Mouse (Mus musculus) hindbrain, embryonic 15.5 days (tissue): ENCODE results near the gene Pkp4. TPM values are rescaled to one million over a fixed set of nuclear protein-coding genes. Genes with fewer than 3 reads are reported as not detected.
"Not testable (repeated sequence)": the region's sequence is repeated elsewhere in the genome, so short reads cannot be mapped to it uniquely, and the experiment has no call there.

Source experiments
- ATAC-seq: fragments of 200-750 bp; cut with Nextera tagmentation; 2 replicates; pipeline ENCODE4 v1.8.0; 2017; ENCODE audit warnings: low read depth, moderate number of reproducible peaks, moderate TSS enrichment; ENCODE audit not compliant: low FRiP score
- H3K27ac ChIP-seq: fragments of 300-500 bp; sonication (generic); replicated peaks from 2 replicates; pipeline ENCODE4 v1.5.1; 2015; ENCODE audit warnings: mild to moderate bottlenecking, inconsistent platforms
- H3K27me3 ChIP-seq: fragments of 300-500 bp; sonication (generic); 2 replicates; pipeline ENCODE4 v1.6.1; 2015; ENCODE audit warnings: control low read depth, inconsistent platforms
- H3K36me3 ChIP-seq: fragments of 300-500 bp; sonication (generic); 2 replicates; pipeline ENCODE4 v1.6.1; 2015; ENCODE audit warnings: control low read depth, inconsistent platforms
- H3K4me1 ChIP-seq: fragments of 300-500 bp; sonication (generic); replicated peaks from 2 replicates; pipeline ENCODE4 v1.6.1; 2015; ENCODE audit warnings: control low read depth, inconsistent platforms
- H3K4me2 ChIP-seq: fragments of 300-500 bp; sonication (generic); 2 replicates; pipeline ENCODE4 v1.6.1; 2015; ENCODE audit warnings: moderate library complexity, mild to moderate bottlenecking, inconsistent platforms
- H3K4me3 ChIP-seq: fragments of 300-500 bp; sonication (generic); 2 replicates; pipeline ENCODE4 v1.5.1; 2015; ENCODE audit warnings: mild to moderate bottlenecking, inconsistent platforms
- H3K9ac ChIP-seq: fragments of 300-500 bp; sonication (generic); 2 replicates; pipeline ENCODE4 v1.6.1; 2015; ENCODE audit warnings: inconsistent platforms
- H3K9me3 ChIP-seq: fragments of 300-500 bp; sonication (generic); 2 replicates; pipeline ENCODE4 v1.6.1; 2016; ENCODE audit warnings: control low read depth, inconsistent platforms
- WGBS: fragments of 180-500 bp; shearing (Covaris S2); methylation state at CpG from one replicate; pipeline ENCODE4 v1.1.7; 2015; 5-methylcytosine and 5-hydroxymethylcytosine counted together
- polyA plus RNA-seq: library from polyadenylated mRNA; unstranded; fragments of >200 nt; fragmentation: Nextera tagmentation; extraction: Ambion mirVana; gene quantifications from 2 replicates; pipeline ENCODE4 v1.2.1, GENCODE M21; 2015

Pkp4 gene
- polyA plus RNA-seq, 1 experiment from 2014 or later = 24.7 TPM

DNA sequence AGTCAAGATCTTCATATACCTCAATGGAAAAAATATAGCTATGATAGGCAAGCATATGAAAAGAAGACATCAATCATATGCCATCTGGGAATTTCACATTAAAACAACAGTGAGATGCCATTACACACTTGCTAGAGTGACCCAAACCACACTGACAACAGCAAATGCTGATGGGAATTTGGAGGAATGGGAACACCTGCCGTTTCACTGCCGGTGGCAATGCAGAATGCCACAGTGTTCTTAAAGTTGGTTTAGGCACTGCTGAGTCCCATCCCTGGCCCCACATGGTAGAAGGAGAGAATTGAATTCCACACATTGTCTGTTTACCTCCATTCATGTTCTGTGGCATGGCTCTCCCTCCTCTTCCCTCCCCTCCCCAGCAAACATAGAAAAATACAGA lies 212.5 kb downstream of the Pkp4 start:
- ATAC-seq = no peak
- Histone ChIP-seq H3K36me3 (no peaks in the 10 kb centered on the region), H3K27ac (no peak overlapping the region), H3K4me1 (no peaks in the 10 kb centered on the region), H3K9me3 (no peaks in the 10 kb centered on the region), H3K27me3 (no peaks in the 10 kb centered on the region), H3K4me2 (no peak overlapping the region), H3K9ac (no peak overlapping the region), H3K4me3 (no peak overlapping the region)
- WGBS = 86% methylated on average over 2 of the region's 2 CpGs

DNA sequence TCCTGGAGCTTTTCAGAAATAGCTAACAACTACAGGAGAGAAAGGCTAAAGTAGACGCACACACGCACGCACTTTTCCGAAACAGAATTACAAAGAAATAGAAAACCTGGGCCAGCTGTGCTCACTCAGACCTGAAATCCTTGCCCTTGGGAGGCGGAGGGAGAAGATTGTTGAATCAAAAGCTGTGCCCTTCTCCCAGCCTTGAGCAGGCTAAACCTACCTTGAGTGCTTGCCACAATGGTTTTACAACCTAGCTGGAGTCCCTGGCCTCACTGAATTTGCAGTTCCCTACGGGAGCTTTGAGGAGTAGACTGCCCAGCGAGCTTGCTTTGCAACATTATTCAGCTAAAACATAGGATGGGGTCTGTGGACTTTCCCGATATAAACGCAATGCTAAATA lies 217.4 kb downstream of the Pkp4 start:
- no peak overlapping the region for H3K27ac ChIP-seq

GRCm38 (mm10) chr2:59378861-59379260 lies 218.2 kb downstream of the Pkp4 start:
- not testable (repeated sequence) for H3K9ac ChIP-seq, H3K27ac ChIP-seq, H3K4me1 ChIP-seq, H3K36me3 ChIP-seq, ATAC-seq, H3K4me3 ChIP-seq, H3K9me3 ChIP-seq, H3K27me3 ChIP-seq, H3K4me2 ChIP-seq
- 84% methylated on average over 16 of the region's 17 CpGs for WGBS

More for the DNA sequence above, 217.4 kb downstream of the Pkp4 start:
- no peak for ATAC-seq
- WGBS = 94% methylated on average over 9 of the region's 9 CpGs
- no peaks in the 10 kb centered on the region for H3K27me3 ChIP-seq
- no peak overlapping the region for H3K4me2 ChIP-seq
- no peaks in the 10 kb centered on the region for H3K9me3 ChIP-seq
- H3K4me1 ChIP-seq = no peaks in the 10 kb centered on the region
- no peak overlapping the region for H3K9ac ChIP-seq
- no peak overlapping the region for H3K4me3 ChIP-seq
- H3K36me3 ChIP-seq = no peaks in the 10 kb centered on the region

GRCm38 (mm10) chr2:59383231-59383630 lies 222.6 kb downstream of the Pkp4 start:
- Histone ChIP-seq H3K9ac (no peak overlapping the region), H3K27ac (no peak overlapping the region), H3K4me1 (0 out of 2 replicates have a peak, but pooled peaks cover 4% of the 10 kb centered on the region), H3K9me3 (no peaks in the 10 kb centered on the region), H3K4me2 (no peak overlapping the region), H3K27me3 (no peaks in the 10 kb centered on the region), H3K4me3 (no peak overlapping the region), H3K36me3 (no peaks in the 10 kb centered on the region)
- 98% methylated on average over 17 of the region's 17 CpGs for WGBS
- no peak for ATAC-seq

GRCm38 (mm10) chr2:59383852-59384776 lies 223.5 kb downstream of the Pkp4 start:
- peak; percentile 70 for ATAC-seq
- Histone ChIP-seq H3K4me2 (no peak overlapping the region), H3K27ac (0 out of 2 replicates have a peak overlapping the region, but pooled peaks have one; percentile 11), H3K4me3 (no peak overlapping the region), H3K36me3 (no peaks in the 10 kb centered on the region), H3K9me3 (no peaks in the 10 kb centered on the region), H3K27me3 (no peaks in the 10 kb centered on the region), H3K4me1 (0 out of 2 replicates have a peak, but pooled peaks cover 4% of the 10 kb centered on the region), H3K9ac (no peak overlapping the region)
- 71% methylated on average over 10 of the region's 10 CpGs for WGBS

GRCm38 (mm10) chr2:59385211-59385935 lies 224.7 kb downstream of the Pkp4 start:
- no peak overlapping the region for H3K4me3 ChIP-seq
- 70% methylated on average over 4 of the region's 4 CpGs for WGBS
- no peaks in the 10 kb centered on the region for H3K9me3 ChIP-seq
- no peaks in the 10 kb centered on the region for H3K27me3 ChIP-seq
- no peaks in the 10 kb centered on the region for H3K36me3 ChIP-seq
- no peak for ATAC-seq
- 0 out of 2 replicates have a peak, but pooled peaks cover 4% of the 10 kb centered on the region for H3K4me1 ChIP-seq
- H3K4me2 ChIP-seq = no peak overlapping the region
- H3K9ac ChIP-seq = no peak overlapping the region
- H3K27ac ChIP-seq = no peak overlapping the region

GRCm38 (mm10) chr2:59389971-59390370 lies 229.3 kb downstream of the Pkp4 start:
- Histone ChIP-seq H3K9ac (no peak overlapping the region), H3K9me3 (no peaks in the 10 kb centered on the region), H3K4me1 (no peaks in the 10 kb centered on the region), H3K4me2 (no peak overlapping the region), H3K4me3 (no peak overlapping the region), H3K36me3 (no peaks in the 10 kb centered on the region), H3K27me3 (no peaks in the 10 kb centered on the region), H3K27ac (no peak overlapping the region)
- 76% methylated on average over 5 of the region's 5 CpGs for WGBS
- ATAC-seq = no peak

DNA sequence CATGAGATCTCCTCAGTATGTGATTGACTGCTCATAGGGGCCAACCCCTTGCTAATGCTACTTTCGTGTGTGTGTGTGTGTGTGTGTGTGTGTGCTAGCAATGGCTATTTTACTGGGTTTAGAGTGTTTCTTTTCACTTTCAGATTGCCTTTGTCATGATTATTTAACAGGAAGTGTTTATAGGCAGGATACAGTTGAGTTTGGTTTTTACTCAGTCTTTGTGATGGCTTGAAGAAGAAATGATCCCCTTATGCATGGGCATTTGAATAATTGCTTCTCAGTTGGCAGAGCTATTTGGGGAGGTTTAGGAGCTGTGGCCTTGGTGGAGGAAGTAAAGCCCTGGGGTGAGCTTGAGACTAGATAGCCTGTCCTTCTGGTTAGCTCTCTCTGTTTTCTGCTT lies 232.5 kb downstream of the Pkp4 start:
- WGBS = 75% methylated on average over 1 of the region's 1 CpGs
- no peak for ATAC-seq
- no peak overlapping the region for H3K9ac ChIP-seq
- H3K4me3 ChIP-seq = no peak overlapping the region
- H3K27me3 ChIP-seq = no peaks in the 10 kb centered on the region
- no peak overlapping the region for H3K4me2 ChIP-seq
- H3K36me3 ChIP-seq = no peaks in the 10 kb centered on the region
- H3K27ac ChIP-seq = no peak overlapping the region
- no peaks in the 10 kb centered on the region for H3K4me1 ChIP-seq
- no peaks in the 10 kb centered on the region for H3K9me3 ChIP-seq

DNA sequence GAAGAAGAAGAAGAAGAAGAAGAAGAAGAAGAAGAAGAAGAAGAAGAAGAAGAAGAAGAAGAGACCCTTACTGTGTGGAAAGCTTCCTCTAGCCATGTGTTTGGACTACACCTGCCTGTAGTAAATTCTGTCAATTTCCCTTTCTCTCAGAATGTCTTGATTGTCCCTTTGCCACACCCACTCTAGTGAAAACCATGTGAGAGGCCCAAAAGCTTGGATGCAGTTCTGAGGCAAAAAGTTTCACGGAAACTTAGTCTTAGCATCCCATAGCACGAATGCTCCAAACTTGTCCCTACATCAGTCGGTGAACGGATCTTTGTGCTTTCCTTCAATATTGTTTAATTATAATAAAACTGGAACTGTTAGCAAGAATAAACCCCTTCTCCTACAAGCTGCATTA lies 234.0 kb downstream of the Pkp4 start:
- no peaks in the 10 kb centered on the region for H3K9me3 ChIP-seq
- no peaks in the 10 kb centered on the region for H3K27me3 ChIP-seq
- H3K27ac ChIP-seq = no peak overlapping the region
- ATAC-seq = no peak
- no peak overlapping the region for H3K4me3 ChIP-seq
- H3K4me1 ChIP-seq = no peaks in the 10 kb centered on the region
- H3K4me2 ChIP-seq = no peak overlapping the region
- WGBS = 94% methylated on average over 4 of the region's 4 CpGs
- no peak overlapping the region for H3K9ac ChIP-seq
- H3K36me3 ChIP-seq = no peaks in the 10 kb centered on the region

GRCm38 (mm10) chr2:59395160-59395650 lies 234.6 kb downstream of the Pkp4 start:
- H3K4me3 ChIP-seq, H3K4me1 ChIP-seq, H3K36me3 ChIP-seq, ATAC-seq, H3K27me3 ChIP-seq, H3K27ac ChIP-seq, H3K4me2 ChIP-seq, H3K9me3 ChIP-seq, H3K9ac ChIP-seq: not testable (repeated sequence)
- 83% methylated on average over 1 of the region's 1 CpGs for WGBS

GRCm38 (mm10) chr2:59396555-59396954 lies 235.9 kb downstream of the Pkp4 start:
- H3K9me3 ChIP-seq = no peaks in the 10 kb centered on the region
- no peaks in the 10 kb centered on the region for H3K27me3 ChIP-seq
- H3K9ac ChIP-seq = no peak overlapping the region
- no peaks in the 10 kb centered on the region for H3K4me1 ChIP-seq
- H3K27ac ChIP-seq = no peak overlapping the region
- H3K4me2 ChIP-seq = no peak overlapping the region
- no peaks in the 10 kb centered on the region for H3K36me3 ChIP-seq
- WGBS = 94% methylated on average over 1 of the region's 1 CpGs
- ATAC-seq = no peak
- no peak overlapping the region for H3K4me3 ChIP-seq

DNA sequence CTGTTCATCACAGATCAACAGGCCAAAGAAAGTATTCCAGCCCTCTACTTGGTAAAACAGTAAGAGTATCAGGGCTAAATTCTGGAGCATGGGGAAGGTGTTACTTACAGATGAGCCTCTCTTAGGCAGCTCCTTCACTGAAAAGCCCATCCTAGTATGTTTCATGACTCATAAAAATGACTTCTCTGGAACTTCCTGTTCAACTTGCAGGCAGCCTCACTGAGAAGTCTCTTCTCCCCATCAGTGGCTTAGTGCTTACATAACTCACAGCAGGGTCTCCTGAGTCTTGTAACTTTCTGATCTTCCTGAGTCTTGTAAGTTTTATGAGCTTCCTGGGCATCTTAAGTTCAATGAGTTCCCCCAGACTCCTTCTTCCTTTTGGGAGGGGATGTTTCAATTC lies 236.9 kb downstream of the Pkp4 start:
- no peaks in the 10 kb centered on the region for H3K27me3 ChIP-seq
- H3K4me2 ChIP-seq = no peak overlapping the region
- no peak for ATAC-seq
- H3K9ac ChIP-seq = no peak overlapping the region
- H3K4me1 ChIP-seq = no peaks in the 10 kb centered on the region
- no peaks in the 10 kb centered on the region for H3K36me3 ChIP-seq
- H3K27ac ChIP-seq = no peak overlapping the region
- no peaks in the 10 kb centered on the region for H3K9me3 ChIP-seq
- H3K4me3 ChIP-seq = no peak overlapping the region
